Mouse (Mus musculus) midbrain, embryonic 13.5 days (tissue): Measurements from ENCODE around the gene Cyp2d9. TPM values are rescaled to one million over a fixed set of nuclear protein-coding genes. Genes with fewer than 3 reads are reported as not detected.
"Not testable (repeated sequence)": the region's sequence is repeated elsewhere in the genome, so short reads cannot be mapped to it uniquely, and the experiment has no call there.

Experiments used
- ATAC-seq: fragments of 200-750 bp; cut with Nextera tagmentation; 2 replicates; pipeline ENCODE4 v1.8.0; 2017; ENCODE audit warnings: mild to moderate bottlenecking, moderate TSS enrichment, moderate library complexity
- H3K27ac ChIP-seq: fragments of 300-500 bp; sonication (generic); 2 replicates; pipeline ENCODE4 v1.5.1; 2015; ENCODE audit warnings: inconsistent platforms, mild to moderate bottlenecking, moderate library complexity
- H3K27me3 ChIP-seq: fragments of 300-500 bp; sonication (generic); 2 replicates; pipeline ENCODE4 v1.6.1; 2015; ENCODE audit warnings: mild to moderate bottlenecking, inconsistent platforms
- H3K36me3 ChIP-seq: fragments of 300-500 bp; sonication (generic); 2 replicates; pipeline ENCODE4 v1.6.1; 2015; ENCODE audit warnings: mild to moderate bottlenecking, inconsistent platforms
- H3K4me1 ChIP-seq: fragments of 300-500 bp; sonication (generic); replicated peaks from 2 replicates; pipeline ENCODE4 v1.6.1; 2015; ENCODE audit warnings: inconsistent platforms
- H3K4me2 ChIP-seq: fragments of 300-500 bp; sonication (generic); replicated peaks from 2 replicates; pipeline ENCODE4 v1.6.1; 2015; ENCODE audit warnings: moderate library complexity, mild to moderate bottlenecking, inconsistent platforms
- H3K4me3 ChIP-seq: fragments of 300-500 bp; sonication (generic); replicated peaks from 2 replicates; pipeline ENCODE4 v1.5.1; 2015; ENCODE audit warnings: mild to moderate bottlenecking, inconsistent platforms
- H3K9ac ChIP-seq: fragments of 300-500 bp; sonication (generic); replicated peaks from 2 replicates; pipeline ENCODE4 v1.6.1; 2015; ENCODE audit warnings: mild to moderate bottlenecking, inconsistent platforms
- H3K9me3 ChIP-seq: fragments of 300-500 bp; sonication (generic); 2 replicates; pipeline ENCODE4 v1.6.1; 2016; ENCODE audit warnings: mild to moderate bottlenecking, inconsistent platforms
- WGBS: fragments of 180-500 bp; shearing (Covaris S2); methylation state at CpG from one replicate; pipeline ENCODE4 v1.1.7; 2015; 5-methylcytosine and 5-hydroxymethylcytosine counted together
- polyA plus RNA-seq: library from polyadenylated mRNA; unstranded; fragments of >200 nt; fragmentation: Nextera tagmentation; extraction: Ambion mirVana; gene quantifications from 2 replicates; pipeline ENCODE4 v1.2.1, GENCODE M21; 2015

Cyp2d9 gene
- not detected in 2 replicates for polyA plus RNA-seq

- no peak within 1 kb of the TSS for H3K27ac ChIP-seq
- no peak within 1 kb of the TSS for H3K9ac ChIP-seq
- H3K36me3 ChIP-seq, result no peaks in the 10 kb centered on the region
- peaks cover 12% of the 10 kb centered on the region for H3K9me3 ChIP-seq
- H3K27me3 ChIP-seq, result no peaks in the 10 kb centered on the region
- no peak within 1 kb of the TSS for H3K4me3 ChIP-seq
- H3K4me1 ChIP-seq, result no peaks in the 10 kb centered on the region
- no peak within 1 kb of the TSS for H3K4me2 ChIP-seq
- no peak for ATAC-seq
Measured at GRCm38 (mm10) chr15:82433137-82433536, at the start of gene Cyp2d9. TSS of gene Cyp2d9 (plus strand) at chr15:82433437.

DNA sequence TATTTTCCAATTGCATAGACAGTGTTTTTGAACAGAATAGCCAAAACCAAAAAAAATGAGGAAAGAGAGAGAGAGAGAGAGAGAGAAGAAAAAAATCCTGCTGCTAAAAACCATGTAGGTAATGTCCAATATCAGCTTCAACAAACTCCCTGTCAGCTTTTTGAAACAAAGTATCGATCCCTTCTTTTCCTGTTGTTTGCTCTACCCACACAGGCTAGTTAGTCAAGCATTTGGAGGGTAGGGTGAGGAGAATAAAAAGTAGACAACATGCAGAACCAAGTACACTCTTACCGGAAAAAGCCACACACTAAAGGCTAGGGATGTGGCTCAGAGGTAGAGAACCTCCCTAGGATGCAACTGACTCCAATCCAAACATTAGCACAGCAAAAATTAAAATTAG is 47.5 kb upstream of the Cyp2d9 start:
- Histone ChIP-seq H3K9ac (no peak overlapping the region), H3K27me3 (no peaks in the 10 kb centered on the region), H3K27ac (no peak overlapping the region), H3K9me3 (no peaks in the 10 kb centered on the region), H3K4me3 (no peak overlapping the region), H3K36me3 (no peaks in the 10 kb centered on the region), H3K4me1 (peaks cover 5% of the 10 kb centered on the region), H3K4me2 (no peak overlapping the region)
- WGBS, result 92% methylated on average over 2 of the region's 2 CpGs
- ATAC-seq, result no peak

DNA sequence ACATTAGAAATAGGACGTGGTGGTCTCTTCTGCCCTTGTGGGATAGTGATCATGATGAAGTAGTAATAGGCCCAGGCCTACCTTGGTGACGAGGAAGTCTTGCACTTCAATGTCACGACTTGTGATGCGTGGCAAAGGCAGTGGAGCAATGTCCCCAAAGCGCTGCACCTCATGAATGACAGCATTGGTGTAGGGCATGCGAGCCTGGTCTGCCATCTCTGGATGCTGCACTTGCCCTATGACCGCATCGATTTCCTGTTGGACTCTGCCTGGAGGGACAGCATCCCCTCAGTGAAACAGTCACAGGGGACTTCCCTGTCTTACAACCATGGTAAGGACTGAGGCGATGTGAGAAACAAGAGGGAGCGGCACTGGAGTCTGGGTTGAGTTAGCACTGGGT is 43.3 kb upstream of the Cyp2d9 start:
- H3K4me3 ChIP-seq, H3K27ac ChIP-seq, H3K9me3 ChIP-seq, H3K27me3 ChIP-seq, H3K36me3 ChIP-seq, H3K9ac ChIP-seq, H3K4me1 ChIP-seq, H3K4me2 ChIP-seq, ATAC-seq: not testable (repeated sequence)
- WGBS, result 93% methylated on average over 10 of the region's 10 CpGs

DNA sequence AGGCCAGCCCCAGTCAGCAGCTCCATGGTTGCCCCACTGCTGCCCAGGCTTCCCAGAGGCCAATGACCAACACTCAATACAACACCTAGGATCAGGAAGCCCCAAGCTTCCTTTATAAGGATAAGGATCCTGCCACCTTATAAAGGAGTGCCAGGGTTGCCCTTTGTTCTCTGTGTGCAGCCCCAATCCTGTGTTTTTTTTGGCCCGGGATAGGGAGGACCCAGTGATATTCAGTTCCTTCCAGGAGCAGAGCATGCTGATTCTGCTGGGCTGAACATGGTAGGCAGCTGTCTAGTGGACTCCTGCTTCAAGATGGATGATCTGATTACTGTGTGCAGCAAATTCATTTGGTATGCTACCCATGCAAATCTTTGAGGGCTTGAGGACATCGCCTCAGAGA is 39.3 kb upstream of the Cyp2d9 start, which contains the start of gene Cyp2d11:
Cyp2d11 (minus strand) TSS at position 101 of the 400 bp plus-strand sequence.
- ATAC-seq, H3K9ac ChIP-seq, H3K27me3 ChIP-seq, H3K4me3 ChIP-seq, H3K9me3 ChIP-seq, H3K4me2 ChIP-seq, H3K36me3 ChIP-seq, H3K4me1 ChIP-seq, H3K27ac ChIP-seq: not testable (repeated sequence)
- WGBS, result 90% methylated on average over 2 of the region's 2 CpGs

GRCm38 (mm10) chr15:82395955-82396354 is 37.3 kb upstream of the Cyp2d9 start:
- H3K9ac ChIP-seq, H3K9me3 ChIP-seq, H3K4me3 ChIP-seq, H3K4me1 ChIP-seq, H3K27ac ChIP-seq, H3K4me2 ChIP-seq, H3K27me3 ChIP-seq, H3K36me3 ChIP-seq, ATAC-seq: not testable (repeated sequence)
- 90% methylated on average over 3 of the region's 3 CpGs for WGBS

DNA sequence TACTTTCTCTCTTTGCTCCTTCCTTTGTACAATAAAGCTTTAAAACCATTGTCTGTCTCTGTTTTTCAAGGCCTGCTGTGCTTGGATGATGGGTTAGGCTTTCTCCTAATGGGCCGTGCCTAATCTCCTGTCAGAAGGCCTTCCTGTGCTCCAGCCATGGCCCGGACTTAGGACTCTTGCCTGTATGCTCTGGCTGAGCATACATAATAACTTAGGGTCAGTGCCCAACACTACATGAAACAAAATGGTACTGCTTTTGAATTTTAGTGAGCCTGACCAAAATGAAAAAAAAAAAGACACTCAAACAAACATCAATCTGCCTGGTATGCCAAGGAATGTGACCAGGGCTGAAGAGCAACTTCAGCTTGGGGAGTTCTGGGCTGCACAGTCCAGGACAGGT is 31.7 kb upstream of the Cyp2d9 start:
- Histone ChIP-seq H3K27me3 (no peaks in the 10 kb centered on the region), H3K4me1 (no peaks in the 10 kb centered on the region), H3K36me3 (no peaks in the 10 kb centered on the region), H3K27ac (no peak overlapping the region), H3K4me2 (no peak overlapping the region), H3K4me3 (no peak overlapping the region), H3K9me3 (no peaks in the 10 kb centered on the region), H3K9ac (no peak overlapping the region)
- no peak for ATAC-seq
- WGBS, result 23% methylated on average over 2 of the region's 2 CpGs

DNA sequence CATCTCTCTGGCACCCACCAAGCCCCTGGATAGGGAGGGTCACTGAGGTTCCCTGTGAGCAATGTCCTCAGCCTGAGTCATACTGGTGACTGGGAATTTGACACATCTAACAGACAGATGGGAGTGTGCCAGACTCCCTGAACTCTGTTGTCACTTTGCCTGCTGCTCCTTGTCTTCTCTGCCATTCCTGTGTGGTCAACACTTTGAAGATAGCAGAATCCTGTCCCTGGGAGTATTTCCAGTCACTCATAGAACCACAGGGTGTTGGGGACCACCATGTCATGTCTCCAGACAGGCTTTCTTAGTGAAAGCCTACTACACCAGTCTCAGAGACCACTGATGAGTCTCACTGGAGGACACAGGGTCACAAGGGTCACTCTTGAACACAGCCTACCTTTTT is 31.1 kb upstream of the Cyp2d9 start:
- Histone ChIP-seq H3K4me3 (no peak overlapping the region), H3K9ac (no peak overlapping the region), H3K36me3 (no peaks in the 10 kb centered on the region), H3K9me3 (no peaks in the 10 kb centered on the region), H3K27ac (no peak overlapping the region), H3K4me2 (no peak overlapping the region), H3K27me3 (no peaks in the 10 kb centered on the region), H3K4me1 (no peaks in the 10 kb centered on the region)
- ATAC-seq, result no peak

- Histone ChIP-seq H3K9ac (no peak overlapping the region), H3K4me1 (no peaks in the 10 kb centered on the region), H3K4me3 (no peak overlapping the region), H3K9me3 (no peaks in the 10 kb centered on the region), H3K27me3 (no peaks in the 10 kb centered on the region), H3K4me2 (no peak overlapping the region), H3K27ac (no peak overlapping the region), H3K36me3 (no peaks in the 10 kb centered on the region)
- ATAC-seq, result no peak
- WGBS, result 81% methylated on average over 6 of the region's 6 CpGs
Measured at GRCm38 (mm10) chr15:82402741-82403140, 30.5 kb upstream of the Cyp2d9 start.

GRCm38 (mm10) chr15:82403606-82404005 is 29.6 kb upstream of the Cyp2d9 start:
- Histone ChIP-seq H3K27ac (no peak overlapping the region), H3K9me3 (no peaks in the 10 kb centered on the region), H3K4me3 (no peak overlapping the region), H3K4me2 (no peak overlapping the region), H3K36me3 (no peaks in the 10 kb centered on the region), H3K27me3 (no peaks in the 10 kb centered on the region), H3K9ac (no peak overlapping the region), H3K4me1 (no peaks in the 10 kb centered on the region)
- 94% methylated on average over 9 of the region's 9 CpGs for WGBS
- ATAC-seq, result no peak

GRCm38 (mm10) chr15:82404163-82404562 is 29.1 kb upstream of the Cyp2d9 start:
- Histone ChIP-seq H3K9me3 (no peaks in the 10 kb centered on the region), H3K36me3 (no peaks in the 10 kb centered on the region), H3K4me1 (no peaks in the 10 kb centered on the region), H3K27ac (no peak overlapping the region), H3K27me3 (no peaks in the 10 kb centered on the region), H3K9ac (no peak overlapping the region), H3K4me2 (no peak overlapping the region), H3K4me3 (no peak overlapping the region)
- 96% methylated on average over 3 of the region's 3 CpGs for WGBS
- no peak for ATAC-seq

DNA sequence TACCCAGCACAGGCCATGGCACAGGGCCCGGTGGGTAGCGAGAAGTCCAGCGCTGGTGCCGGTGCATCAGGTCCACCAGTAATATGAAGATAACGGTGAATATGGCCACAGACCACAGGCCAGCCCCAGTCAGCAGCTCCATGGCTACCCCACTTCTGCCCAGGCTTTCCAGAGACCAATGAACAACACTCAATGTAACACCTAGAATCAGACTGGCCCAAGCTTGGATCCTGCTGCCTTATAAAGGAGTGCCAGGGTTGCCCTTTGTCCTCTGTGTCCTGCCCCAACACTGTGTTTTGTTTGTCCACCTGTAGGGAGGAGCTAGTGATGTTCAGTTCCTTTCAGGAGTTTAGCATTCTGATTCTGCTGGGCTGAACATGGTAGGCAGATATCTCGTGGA is 26.3 kb upstream of the Cyp2d9 start, which contains the start of gene Cyp2d10:
Cyp2d10 (minus strand) TSS at position 215 of the 400 bp plus-strand sequence.
- 97% methylated on average over 6 of the region's 6 CpGs for WGBS
- H3K4me2 ChIP-seq, result no peak within 1 kb of the TSS
- no peak within 1 kb of the TSS for H3K4me3 ChIP-seq
- H3K9me3 ChIP-seq, result no peaks in the 10 kb centered on the region
- no peak within 1 kb of the TSS for H3K9ac ChIP-seq
- no peak within 1 kb of the TSS for H3K27ac ChIP-seq
- H3K36me3 ChIP-seq, result no peaks in the 10 kb centered on the region
- H3K27me3 ChIP-seq, result no peaks in the 10 kb centered on the region
- H3K4me1 ChIP-seq, result no peaks in the 10 kb centered on the region
- no peak for ATAC-seq

GRCm38 (mm10) chr15:82407536-82407935 is 25.7 kb upstream of the Cyp2d9 start:
- ATAC-seq, result no peak
- 80% methylated on average over 4 of the region's 4 CpGs for WGBS
- Histone ChIP-seq H3K9me3 (no peaks in the 10 kb centered on the region), H3K36me3 (no peaks in the 10 kb centered on the region), H3K4me2 (no peak overlapping the region), H3K4me1 (no peaks in the 10 kb centered on the region), H3K27me3 (no peaks in the 10 kb centered on the region), H3K4me3 (no peak overlapping the region), H3K27ac (no peak overlapping the region), H3K9ac (no peak overlapping the region)
